Mouse (Mus musculus) effector memory CD4-positive, alpha-beta T cell, adult 5 months (primary cell): ENCODE results near the gene Snapc1. TPM values are rescaled to one million over a fixed set of nuclear protein-coding genes. Genes with fewer than 3 reads are reported as not detected.

Experiments used
- polyA plus RNA-seq: library from polyadenylated mRNA; unstranded; fragments of 100-300 nt; shearing (Covaris generic); gene quantifications from one replicate; pipeline ENCODE4 v1.2.1, GENCODE M21; 2017

Snapc1 gene
- 67.8 TPM for polyA plus RNA-seq

GRCm38 (mm10) chr12:73964291-73965281, at the start of gene Snapc1:
Gene Snapc1 (plus strand): TSS chr12:73964481.

GRCm38 (mm10) chr12:73937353-73937752, 26.9 kb upstream of the Snapc1 start, which contains the start of gene Gm49321:
Gene Gm49321 (plus strand): TSS chr12:73937653.

GRCm38 (mm10) chr12:73997297-73998127, 33.2 kb downstream of the Snapc1 start, which contains the start of gene Syt16:
Gene Syt16 (plus strand): TSS chr12:73997661.

Other genes starting within 250 kb of the Snapc1 start
- 547 TPM for gene Hif1a, start 63.1 kb upstream of the Snapc1 start, polyA plus RNA-seq
- gene Gm49321, start 26.8 kb upstream of the Snapc1 start, polyA plus RNA-seq: 54.2 TPM
- gene Syt16, start 33.2 kb downstream of the Snapc1 start, polyA plus RNA-seq: not detected